Mouse (Mus musculus): ENCODE results near the gene Gm17361.
"Not testable (repeated sequence)": the region's sequence is repeated elsewhere in the genome, so short reads cannot be mapped to it uniquely, and the experiment has no call there.

- not testable (repeated sequence) for TF ChIP-seq CTCF, POLR2A (IDR thresholded peaks at IDR 0.05; ENCODE audit: insufficient read depth, low read depth, low read length)
These were observed at the start of gene Gm17361 for GRCm38 (mm10) chrX:125003863-125004262.
